Mouse (Mus musculus): ENCODE measurements around the gene Kirrel.
A peak's percentile ranks its signal among the peaks of the same experiment; 100 is the strongest.

Gene Kirrel

GRCm38 (mm10) chr3:87167621-87168020 lies 6.9 kb downstream of the Kirrel start:
- no peak for DNase-seq (ENCODE audit: low read depth)

GRCm38 (mm10) chr3:87165291-87165881 lies 9.2 kb downstream of the Kirrel start:
- no peak for DNase-seq (ENCODE audit: low read depth)

GRCm38 (mm10) chr3:87164099-87164815 lies 10.3 kb downstream of the Kirrel start:
- no peak for DNase-seq (ENCODE audit: low read depth)

GRCm38 (mm10) chr3:87163116-87163515 lies 11.4 kb downstream of the Kirrel start:
- DNase-seq (ENCODE audit: low read depth), result no peak

GRCm38 (mm10) chr3:87162380-87162779 lies 12.2 kb downstream of the Kirrel start:
- DNase-seq (ENCODE audit: low read depth), result no peak

GRCm38 (mm10) chr3:87161601-87162000 lies 12.9 kb downstream of the Kirrel start:
- no peak for DNase-seq (ENCODE audit: low read depth)

GRCm38 (mm10) chr3:87160819-87161509 lies 13.6 kb downstream of the Kirrel start:
- no peak for DNase-seq (ENCODE audit: low read depth)

- DNase-seq (ENCODE audit: low read depth), result peak; percentile 73
Measured at GRCm38 (mm10) chr3:87159190-87159589, 15.4 kb downstream of the Kirrel start.

GRCm38 (mm10) chr3:87157767-87158291 lies 16.7 kb downstream of the Kirrel start:
- peak; percentile 90 for DNase-seq (ENCODE audit: low read depth)

- no peak for DNase-seq (ENCODE audit: low read depth)
Measured at GRCm38 (mm10) chr3:87157297-87157696, 17.2 kb downstream of the Kirrel start.

- no peak for DNase-seq (ENCODE audit: low read depth)
Measured at GRCm38 (mm10) chr3:87154398-87155287, 19.9 kb downstream of the Kirrel start.

- no peak for DNase-seq (ENCODE audit: low read depth)
Measured at GRCm38 (mm10) chr3:87153038-87153437, 21.5 kb downstream of the Kirrel start.

- DNase-seq (ENCODE audit: low read depth), result no peak
Measured at GRCm38 (mm10) chr3:87152111-87152738, 22.3 kb downstream of the Kirrel start.

- DNase-seq (ENCODE audit: low read depth), result no peak
Measured at GRCm38 (mm10) chr3:87151294-87151826, 23.2 kb downstream of the Kirrel start.

- DNase-seq (ENCODE audit: low read depth), result peak; percentile 82
Measured at GRCm38 (mm10) chr3:87150689-87151244, 23.8 kb downstream of the Kirrel start.

- no peak for DNase-seq (ENCODE audit: low read depth)
Measured at GRCm38 (mm10) chr3:87150056-87150688, 24.4 kb downstream of the Kirrel start.

- DNase-seq (ENCODE audit: low read depth), result no peak
Measured at GRCm38 (mm10) chr3:87149425-87149824, 25.1 kb downstream of the Kirrel start.

GRCm38 (mm10) chr3:87144476-87145240 lies 29.9 kb downstream of the Kirrel start:
- no peak for DNase-seq (ENCODE audit: low read depth)

- no peak for DNase-seq (ENCODE audit: low read depth)
Measured at GRCm38 (mm10) chr3:87140284-87140683, 34.3 kb downstream of the Kirrel start.

GRCm38 (mm10) chr3:87136782-87137181 lies 37.8 kb downstream of the Kirrel start:
- DNase-seq (ENCODE audit: low read depth), result no peak

Data from fibroblast of lung, adult 2 months (primary cell).